Mouse (Mus musculus) thymus, adult 18-20 months (tissue): Measurements from ENCODE around the gene Mst1r.

ENCODE experiments used
- DNase-seq, 2 experiments: peaks; one replicate each; pipeline ENCODE4 v3.0.0; 2022; ENCODE audit warnings: mixed read lengths in 2 of 2

Gene Mst1r

DNA sequence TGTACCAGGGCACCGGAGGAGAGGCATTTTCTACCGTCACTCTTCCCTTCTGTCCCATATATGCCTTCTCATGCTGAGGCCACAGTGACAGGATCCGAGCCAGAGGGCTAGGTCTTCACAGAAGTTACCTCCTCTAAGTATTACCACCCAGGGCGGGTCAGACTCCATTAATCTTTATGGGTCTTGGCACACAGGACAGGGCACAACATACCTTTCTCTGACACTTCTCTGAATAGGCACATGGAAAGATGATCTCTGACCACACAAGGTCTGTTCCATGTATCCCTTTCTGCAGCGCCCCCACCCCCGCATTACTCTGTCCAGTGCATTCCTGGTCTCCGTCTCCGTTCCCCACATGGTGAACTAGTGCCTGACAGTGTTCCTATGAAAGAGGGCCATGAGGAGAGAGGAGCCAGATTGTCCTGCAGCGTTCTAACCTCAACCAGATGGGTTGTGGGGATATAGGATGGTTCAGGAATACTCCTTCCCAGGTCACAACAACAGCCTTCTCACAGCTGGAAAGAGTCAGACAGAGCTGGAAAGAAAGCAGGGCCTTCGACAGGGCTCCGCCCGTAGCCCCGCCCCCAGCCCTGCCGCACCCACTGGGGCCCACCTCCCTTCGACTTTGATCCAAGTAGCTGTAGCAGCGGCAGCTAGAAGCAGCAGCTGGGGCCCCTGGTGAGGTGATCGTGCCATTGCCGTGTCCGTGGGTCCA is at the start of gene Mst1r:
Gene Mst1r (plus strand): TSS at position 622 of the 715 bp plus-strand sequence.
- DNase-seq: peak; percentile 53 to 61

DNA sequence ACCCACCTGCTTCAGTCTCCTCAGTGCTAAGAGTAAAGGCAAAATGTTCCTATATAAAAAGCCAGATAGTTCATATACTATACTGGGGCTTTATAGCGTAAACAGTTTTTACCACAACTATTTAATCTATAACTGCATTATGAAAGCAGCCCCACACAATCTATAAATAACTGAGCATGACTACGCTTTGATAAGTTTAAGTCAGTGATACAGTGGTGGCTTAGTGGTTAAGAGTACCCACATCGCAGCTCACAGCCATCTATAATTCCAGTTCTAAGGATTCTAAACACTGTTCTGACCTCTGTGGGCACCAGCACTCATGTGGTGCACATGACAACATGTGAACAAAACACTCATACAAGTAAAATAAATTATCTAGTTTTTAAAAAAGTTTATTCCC is 48.3 kb upstream of the Mst1r start:
- DNase-seq: no peak

DNA sequence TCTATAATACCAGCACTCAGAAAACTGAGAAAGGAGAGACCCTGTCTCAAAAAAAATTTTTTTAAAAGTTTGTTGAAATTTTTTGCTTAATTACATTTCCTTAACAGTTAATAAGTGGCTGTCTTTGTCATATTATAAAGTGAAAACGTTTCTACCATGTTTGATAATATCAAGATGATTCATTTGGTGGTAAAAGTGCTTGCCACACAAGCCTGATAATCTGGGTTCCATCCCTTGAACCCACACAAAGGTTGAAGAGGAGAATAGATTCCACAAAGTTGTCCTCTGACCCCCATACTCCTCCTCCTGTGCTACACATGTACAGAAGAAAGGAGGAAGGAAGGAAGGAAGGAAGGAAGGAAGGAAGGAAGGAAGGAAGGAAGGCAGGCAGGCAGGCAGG is 42.2 kb upstream of the Mst1r start:
- no peak for DNase-seq

DNA sequence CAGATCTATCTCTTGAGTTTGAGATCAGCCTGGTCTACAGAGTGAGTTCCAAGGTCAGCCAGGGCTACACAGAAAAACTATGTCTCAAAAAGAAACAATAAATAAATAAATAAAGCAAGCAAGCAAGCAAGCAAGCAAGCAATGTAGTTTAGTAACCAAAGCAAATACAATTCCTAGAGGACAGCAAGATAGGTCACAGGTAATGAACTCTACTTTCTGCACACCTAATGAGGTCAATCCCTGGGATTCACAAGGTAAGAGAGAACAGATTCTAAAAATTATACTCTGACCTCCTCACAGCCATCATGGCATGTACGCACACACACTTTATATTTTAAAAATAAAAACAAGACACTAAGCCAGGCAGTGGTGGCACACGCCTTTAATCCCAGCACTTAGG is 40.6 kb upstream of the Mst1r start:
- DNase-seq: no peak

DNA sequence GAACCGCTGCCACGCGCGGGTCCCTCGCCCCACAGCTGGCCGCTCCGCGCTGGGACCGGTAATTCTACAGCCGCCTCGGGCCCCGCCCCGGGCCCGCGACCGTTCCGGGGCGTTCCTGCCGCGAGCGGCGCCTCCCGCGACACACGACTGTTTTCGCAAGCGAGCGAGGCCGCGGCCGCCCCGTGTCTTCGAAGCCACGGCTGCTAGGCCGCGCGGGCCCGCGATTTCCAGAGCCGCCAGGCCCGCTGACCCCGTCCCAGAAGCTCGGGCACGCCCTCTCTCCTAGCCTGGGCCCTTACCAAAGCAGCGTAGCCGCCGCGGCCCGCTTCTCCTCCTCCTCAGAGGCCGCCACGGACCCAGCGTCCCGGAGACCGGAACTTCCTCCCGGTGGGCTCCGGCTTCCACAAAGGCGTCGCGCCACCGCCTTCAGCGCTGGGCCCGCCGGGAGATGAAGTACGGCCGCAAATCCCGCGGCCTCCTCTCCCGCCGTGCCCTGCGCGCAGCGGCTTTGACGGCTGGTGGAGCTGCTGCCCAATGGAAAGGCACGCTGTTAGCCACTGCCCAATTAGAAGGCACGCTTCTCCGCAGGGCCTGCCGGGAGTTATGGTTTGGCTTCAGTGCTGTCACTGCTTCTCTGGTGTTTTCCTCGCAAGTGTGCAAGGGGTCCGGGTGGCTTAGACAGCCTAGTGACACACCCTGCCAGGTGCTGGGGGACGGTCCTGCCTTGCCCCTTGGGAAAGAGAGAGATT is 34.1 kb upstream of the Mst1r start:
- DNase-seq: peak; percentile 93 to 94

DNA sequence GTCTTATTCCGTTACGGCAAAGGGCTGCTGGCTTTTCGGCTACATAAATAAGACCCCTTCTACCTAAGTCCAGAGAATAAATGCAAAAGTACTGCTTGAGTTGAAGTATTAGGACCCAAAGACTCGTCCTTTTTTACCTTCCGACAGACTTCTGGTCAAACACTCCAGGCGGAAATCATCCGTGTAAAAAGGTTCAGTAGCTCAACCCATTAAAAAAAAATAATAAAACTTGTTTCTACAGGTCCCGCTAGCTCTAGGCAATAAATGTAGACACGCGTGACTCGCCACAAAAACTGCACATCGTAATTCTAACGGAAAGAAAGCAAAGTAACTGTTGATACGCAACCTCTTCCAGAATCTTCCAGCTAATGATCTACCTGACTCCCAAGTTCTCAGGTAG is 33.5 kb upstream of the Mst1r start, which contains the start of gene Rbm6:
Gene Rbm6 (minus strand): TSS at position 101 of the 400 bp plus-strand sequence.
- no peak for DNase-seq

DNA sequence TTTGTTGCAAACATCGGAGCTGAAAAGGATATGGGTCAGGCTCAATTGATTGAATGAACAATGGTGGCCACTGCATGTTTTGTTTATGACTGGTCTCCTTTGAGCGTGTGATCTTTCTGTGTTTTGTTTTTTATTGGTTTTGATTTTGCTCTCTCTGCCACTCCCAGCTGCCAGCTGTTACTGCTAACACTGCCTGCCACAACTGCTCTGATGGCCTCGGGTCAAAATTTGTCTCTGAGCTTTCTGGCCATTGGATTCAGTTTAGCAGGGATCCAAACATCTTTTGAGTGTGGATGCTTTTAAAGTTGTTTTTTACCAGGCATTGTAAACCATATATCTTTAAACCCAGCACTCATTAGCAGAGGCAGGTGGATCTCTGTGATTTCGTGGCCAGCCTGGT is 26.3 kb upstream of the Mst1r start:
- DNase-seq: no peak

DNA sequence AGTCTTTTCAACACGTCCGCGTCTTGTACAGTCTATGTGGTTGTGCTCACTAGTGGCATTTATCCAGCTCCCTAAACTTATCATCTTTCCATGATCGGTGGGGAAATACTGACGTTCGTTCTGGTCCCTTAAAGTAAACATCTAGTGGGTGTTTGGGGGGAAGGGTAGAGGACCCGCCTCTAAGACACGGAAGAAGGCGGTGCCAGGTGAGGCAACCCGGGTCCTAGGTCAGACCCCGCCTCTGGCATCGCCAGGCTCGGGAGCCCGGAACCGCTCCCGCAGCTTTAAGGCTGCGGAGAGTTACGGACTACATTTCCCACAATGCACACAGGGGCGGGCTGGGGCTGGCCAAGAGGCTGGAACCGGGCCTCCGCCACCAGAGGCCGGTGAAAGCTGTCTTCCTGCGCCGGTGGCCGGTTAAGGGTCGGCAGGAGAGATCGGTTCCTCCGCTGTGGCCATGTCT is 18.8 kb upstream of the Mst1r start, which contains the start of gene Mon1a:
Gene Mon1a (plus strand): TSS at position 348 of the 463 bp plus-strand sequence.
- peak; percentile 89 to 93 for DNase-seq

DNA sequence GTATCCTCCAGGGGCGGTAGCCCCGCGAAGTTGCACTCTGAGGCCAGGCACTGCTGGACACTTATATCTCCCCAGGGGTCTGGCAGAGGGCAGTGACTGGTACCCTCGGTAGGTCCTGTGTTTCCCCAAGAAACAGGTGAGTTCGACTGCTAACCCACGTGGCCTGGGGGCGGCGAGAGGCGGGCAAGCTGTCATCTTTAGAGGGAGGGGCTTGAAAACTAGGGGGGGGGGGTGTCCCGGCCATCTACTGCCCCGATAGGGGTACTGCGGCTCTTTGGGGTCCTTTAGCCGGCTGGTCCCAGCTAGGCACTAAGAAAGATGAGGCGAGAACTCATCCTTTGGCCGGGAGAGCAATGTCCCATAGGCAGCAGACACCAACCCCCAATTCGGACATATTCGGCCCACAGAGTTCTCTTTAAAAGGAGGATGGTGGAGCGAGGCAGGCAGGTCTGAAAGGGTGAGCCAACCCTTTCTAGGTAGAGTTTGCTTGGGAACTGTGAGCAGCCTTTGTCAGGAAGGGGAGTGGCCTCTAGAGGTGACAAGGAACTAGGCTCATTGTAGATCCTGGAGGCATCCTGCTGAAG is 18.3 kb upstream of the Mst1r start:
- peak in 1 of 2 experiments; percentile 44 for DNase-seq

DNA sequence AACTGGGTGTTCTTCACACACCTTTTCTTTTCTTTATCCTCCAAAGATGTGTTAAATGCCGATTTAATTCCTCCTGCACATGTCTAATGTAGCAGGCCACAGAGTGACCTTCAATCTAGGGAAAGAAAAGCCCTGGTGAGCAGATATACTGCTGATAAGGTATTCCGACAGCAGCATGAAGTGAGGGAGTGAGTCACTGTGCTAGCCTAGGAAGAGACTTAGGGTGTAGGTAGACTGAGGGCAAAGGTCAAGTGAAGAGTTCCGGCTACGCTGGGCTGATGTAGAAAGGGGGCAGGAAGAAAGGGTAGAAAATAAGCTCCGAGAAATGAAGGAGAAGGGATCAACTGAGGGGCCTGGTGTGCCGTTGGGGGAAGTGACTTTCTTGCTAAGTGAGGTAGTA is 16.4 kb upstream of the Mst1r start:
- DNase-seq: no peak

DNA sequence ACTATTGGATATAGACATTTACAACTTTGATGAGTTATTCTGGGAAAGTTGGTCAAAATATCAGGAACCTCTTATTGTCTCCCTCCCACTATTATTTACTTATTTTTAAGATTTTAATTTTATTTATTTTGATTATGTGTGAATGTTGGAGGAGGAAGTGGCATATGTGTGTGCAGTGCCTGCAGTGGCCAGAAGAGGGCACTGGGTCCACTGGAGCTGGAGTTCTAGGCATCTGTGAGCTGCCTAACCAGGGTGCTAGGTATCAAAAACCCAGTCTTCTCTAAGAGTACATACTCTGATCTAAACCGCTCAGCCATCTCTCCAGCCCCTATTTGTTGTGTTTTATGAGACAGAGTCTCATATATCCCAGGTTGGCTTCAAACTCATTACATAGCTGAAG is 15.7 kb upstream of the Mst1r start:
- DNase-seq: no peak

DNA sequence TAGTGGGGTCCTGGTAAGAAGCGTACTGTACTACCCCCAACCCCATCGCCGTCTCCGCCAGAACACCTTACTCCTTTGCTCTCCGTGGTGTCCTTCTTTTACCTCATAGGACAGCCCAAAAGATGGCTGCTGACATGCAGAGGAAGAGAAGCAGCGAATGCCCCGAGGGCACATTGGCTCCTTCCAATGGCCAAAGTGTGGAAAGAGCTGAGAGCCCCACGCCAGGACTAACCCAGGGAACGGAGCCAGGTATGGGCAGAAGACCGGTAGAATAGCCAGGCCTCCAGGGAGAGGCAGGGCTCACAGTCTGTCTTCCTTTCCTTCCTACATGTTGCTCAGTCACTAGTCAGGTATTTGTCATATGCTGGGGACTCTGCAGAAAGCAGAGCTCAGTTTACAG is 8.1 kb upstream of the Mst1r start:
- DNase-seq: no peak

DNA sequence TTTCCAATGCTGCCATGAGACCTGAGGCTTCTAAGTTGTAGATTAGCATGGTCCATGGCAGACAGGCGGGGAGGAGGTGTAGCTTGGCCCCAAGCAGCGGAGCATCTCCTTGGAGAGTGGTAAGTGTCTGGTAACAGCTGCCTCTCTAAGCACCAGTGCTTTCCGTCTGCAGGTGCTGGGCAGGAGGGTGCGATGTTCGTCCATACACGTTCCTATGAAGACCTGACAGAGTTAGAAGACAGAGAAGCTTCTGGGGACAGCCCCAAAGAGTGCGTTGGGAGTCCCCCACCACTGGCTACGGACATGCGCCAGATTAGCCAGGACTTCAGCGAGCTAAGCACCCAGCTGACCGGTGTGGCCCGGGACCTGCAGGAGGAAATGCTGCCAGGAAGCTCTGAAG is 6.8 kb upstream of the Mst1r start:
- DNase-seq: no peak

DNA sequence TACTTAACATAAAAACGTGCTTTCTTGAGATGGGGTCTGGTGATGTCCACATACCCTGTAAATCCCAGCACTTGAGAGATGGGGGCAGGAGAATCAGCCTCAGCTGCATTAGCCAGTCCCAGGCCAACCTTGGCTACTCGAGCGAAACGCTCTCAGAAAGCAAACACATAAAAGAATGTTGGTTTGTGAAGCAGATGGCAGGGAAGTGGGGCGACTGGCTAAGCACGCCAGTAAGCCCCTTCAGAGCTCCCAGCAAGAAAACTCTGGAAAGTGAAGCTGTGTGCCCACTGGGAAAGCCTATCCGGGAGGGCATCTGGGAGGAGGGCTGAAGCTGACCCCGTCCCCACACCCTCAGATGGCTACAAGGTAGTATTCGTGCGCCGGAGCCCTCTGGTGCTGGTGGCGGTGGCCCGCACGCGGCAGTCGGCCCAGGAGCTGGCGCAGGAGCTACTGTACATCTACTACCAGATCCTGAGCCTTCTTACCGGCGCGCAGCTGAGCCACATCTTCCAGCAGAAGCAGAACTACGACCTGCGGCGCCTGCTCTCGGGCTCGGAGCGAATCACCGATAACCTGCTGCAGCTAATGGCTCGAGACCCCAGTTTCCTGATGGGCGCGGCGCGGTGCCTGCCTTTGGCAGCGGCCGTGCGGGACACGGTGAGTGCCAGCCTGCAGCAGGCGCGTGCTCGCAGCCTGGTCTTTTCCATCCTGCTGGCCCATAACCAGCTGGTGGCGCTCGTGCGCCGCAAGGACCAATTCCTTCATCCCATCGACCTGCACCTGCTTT is 5.6 kb upstream of the Mst1r start:
- no peak for DNase-seq

DNA sequence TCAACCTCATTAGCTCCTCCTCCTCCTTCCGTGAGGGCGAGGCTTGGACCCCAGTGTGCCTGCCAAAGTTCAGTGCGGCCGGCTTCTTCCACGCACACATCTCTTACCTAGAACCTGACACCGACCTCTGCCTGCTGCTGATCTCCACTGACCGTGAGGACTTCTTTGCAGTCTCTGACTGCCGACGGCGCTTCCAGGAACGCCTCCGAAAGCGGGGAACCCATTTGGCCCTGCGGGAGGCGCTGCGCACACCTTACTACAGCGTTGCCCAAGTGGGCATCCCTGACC is 5.1 kb upstream of the Mst1r start:
- no peak for DNase-seq

DNA sequence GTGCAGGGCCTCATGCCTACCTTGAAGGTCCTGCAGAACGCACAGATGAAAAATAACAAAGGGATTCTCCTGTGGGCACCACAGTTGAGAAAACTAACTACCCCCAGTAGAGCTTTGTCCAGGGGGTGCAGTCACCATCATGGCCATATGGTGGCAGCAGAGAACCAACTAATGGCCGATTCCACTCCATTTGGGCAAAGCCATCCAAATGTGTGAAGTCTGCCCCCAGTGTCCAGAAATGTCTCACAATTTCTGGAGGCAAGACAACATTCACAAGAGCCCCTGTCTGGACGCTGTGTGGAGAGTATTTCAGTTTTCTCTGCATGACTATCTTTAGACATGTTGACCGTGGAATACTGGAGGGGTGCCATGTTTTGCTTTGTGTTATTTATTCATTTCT is 1.9 kb upstream of the Mst1r start:
- peak; percentile 51 to 67 for DNase-seq

DNA sequence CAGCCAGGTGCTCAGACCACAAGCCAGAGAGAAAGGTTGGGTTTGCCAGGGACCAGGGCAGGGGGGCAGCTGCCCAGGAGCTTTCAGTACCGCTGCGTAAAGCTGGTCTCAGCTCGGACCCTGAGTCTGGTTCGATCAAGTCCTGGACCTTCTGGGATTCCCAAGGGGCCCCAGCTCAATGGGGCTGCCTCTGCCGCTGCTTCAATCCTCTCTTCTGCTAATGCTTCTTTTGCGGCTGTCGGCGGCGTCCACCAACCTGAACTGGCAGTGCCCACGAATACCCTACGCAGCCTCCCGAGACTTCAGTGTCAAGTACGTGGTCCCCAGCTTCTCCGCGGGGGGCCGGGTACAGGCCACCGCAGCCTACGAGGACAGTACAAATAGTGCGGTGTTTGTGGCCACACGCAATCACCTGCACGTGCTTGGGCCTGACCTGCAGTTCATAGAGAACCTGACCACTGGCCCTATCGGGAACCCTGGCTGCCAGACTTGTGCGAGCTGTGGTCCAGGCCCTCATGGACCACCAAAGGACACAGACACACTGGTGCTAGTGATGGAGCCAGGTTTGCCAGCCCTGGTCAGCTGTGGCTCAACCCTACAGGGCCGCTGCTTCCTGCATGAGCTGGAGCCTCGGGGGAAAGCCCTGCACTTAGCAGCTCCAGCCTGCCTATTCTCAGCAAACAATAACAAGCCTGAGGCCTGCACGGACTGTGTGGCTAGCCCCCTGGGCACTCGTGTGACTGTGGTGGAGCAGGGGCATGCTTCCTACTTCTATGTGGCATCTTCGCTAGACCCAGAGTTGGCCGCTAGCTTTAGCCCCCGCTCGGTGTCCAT is 511 bp downstream of the Mst1r start:
- no peak for DNase-seq

DNA sequence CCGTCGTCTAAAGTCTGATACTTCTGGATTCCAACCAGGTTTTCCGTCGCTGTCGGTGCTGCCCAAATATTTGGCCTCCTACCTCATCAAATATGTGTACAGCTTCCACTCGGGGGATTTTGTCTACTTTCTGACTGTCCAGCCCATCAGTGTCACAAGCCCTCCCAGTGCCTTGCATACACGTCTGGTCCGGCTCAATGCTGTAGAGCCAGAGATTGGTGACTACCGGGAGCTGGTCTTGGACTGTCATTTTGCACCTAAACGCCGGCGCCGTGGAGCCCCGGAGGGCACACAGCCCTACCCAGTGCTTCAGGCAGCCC is 1.1 kb downstream of the Mst1r start:
- DNase-seq: no peak

DNA sequence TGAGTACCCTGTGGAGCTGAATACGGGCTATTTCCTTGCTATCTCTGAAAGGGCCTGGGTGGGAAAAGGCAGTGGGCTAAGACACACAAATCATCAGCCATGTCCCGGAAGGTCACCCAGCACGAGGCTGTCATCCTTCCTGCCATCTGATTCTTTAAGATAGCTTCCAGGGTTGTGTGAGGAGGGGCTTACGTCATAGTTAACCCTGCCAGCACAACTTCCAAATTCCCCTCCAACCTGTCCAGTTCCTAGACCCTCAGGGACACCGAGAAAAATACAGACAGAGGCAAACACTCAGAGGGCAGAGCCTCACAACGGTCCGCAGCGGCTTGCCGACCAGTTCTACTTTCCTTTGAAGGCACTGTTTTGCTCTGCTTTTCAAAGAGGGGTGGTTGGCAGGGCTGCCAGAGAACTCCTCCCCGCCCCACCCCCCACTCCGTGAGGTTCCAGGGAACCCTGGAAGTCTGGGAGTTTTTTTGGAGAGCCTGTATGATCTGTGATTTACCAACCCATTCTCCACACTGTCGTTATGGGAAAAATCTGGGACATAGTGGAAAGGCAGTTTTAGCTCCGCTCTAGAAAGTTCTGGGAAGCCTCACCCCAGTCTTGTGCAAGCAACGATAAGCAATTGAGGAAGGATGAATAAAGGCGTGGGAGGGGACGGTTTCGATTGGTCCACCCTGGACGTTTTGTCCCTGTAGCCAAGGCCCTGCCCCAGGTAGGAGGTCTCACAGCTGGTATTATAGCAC is 1.9 kb downstream of the Mst1r start:
- no peak for DNase-seq

DNA sequence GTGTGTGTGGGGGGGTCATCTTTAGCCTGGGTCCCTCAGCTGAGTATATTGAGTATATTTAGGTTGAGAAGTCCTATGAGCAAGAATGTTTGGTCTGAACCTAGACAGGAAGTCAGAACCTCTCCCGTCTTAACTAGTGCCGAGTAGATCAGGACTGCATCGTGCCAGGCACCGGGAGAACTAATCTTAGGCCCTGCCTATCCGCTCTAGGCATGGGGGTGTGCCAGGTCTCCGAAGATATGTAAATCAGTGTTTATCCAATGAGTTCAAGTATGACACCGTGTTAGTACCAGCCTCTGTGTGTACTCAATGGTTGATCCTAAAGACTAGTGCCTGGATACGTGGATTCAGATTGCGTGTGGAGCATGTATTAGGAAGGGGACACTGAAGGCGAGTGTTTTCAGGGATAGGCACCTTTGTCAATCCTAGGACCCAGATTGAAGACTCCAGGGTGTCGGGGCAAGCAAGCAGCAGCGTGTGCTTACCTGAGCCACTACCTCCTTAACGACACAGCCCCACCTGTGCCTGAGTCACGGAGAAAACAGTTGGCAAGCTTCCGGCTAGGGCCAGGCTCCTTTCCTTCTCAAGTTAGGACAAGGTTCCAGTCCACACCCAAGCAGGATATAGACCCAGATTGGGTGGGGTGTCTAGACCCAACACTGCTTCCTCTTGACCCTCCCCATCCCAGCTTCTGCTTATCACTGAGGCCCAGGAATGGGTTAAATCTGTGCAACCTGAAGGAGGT is 3.5 kb downstream of the Mst1r start:
- no peak for DNase-seq
